Mouse (Mus musculus): ENCODE results near the gene Ahcyl1. TPM values are rescaled to one million over a fixed set of nuclear protein-coding genes. Genes with fewer than 3 reads are reported as not detected.
A peak's percentile ranks its signal among the peaks of the same experiment; 100 is the strongest.

Ahcyl1 gene
- total RNA-seq, 2 experiments from 2014 or later, result 332 to 340 TPM

DNA sequence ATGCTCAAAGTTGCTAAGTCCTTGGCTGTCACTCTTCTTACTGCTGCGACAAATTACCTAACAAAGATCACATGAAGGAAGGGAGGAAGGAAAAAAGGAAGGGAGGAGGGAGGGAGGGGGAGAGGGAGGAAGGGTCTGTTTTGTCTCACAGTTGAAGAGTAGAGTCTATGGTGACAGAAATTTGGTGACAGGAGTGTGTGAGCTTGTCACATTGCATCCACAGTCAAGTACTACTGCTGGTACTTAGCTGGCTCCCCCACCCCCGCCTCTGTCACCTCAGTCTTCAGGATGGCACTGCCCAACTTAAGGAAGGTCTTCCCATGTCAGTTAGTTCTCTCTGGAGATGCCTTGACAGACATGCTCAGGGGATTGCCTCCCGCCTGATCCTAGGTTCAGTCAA lies 60.1 kb downstream of the Ahcyl1 start:
- TF ChIP-seq CTCF (IDR thresholded peaks at IDR 0.05), result no peak
- H3K4me3 ChIP-seq, result no peak overlapping the region
- intact Hi-C loops (cut with DNase I), result loop anchor here (10.0 kb wide), 1 partner anchor 229 kb away; no protein-coding TSS in a partner anchor
- DNase-seq (ENCODE audit: extremely low spot score in 1 of 2, low spot score in 2 of 2), result peak in 1 of 2 experiments; percentile 2
- no peak overlapping the region for H3K27ac ChIP-seq

DNA sequence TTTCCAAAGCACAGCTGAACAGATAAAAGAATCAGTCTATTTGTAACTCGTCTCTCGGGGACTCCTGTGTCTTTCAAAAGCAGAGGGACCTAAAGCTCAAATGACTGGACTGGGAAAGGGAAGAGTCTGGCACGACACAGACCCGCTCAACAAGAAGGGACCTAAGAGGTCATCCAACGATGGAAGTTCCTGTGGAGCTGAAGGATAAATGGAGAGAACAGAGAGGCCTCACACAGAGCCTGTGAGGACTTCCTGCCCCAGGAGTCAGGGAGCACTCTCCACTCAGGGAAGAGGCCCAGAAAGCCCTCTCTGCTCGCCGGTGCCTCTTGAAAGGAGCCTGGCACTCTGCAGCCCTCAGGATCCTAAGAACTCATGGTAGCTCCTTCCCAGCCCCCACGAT lies 60.5 kb downstream of the Ahcyl1 start:
- DNase-seq (ENCODE audit: extremely low spot score in 1 of 2, low spot score in 2 of 2), result peak in 1 of 2 experiments; percentile 10
- Histone ChIP-seq H3K27ac (no peak overlapping the region), H3K4me3 (no peak overlapping the region)
- intact Hi-C loops (cut with DNase I), result loop anchor here (10.0 kb wide), 1 partner anchor 229 kb away; no protein-coding TSS in a partner anchor
- no peak for TF ChIP-seq CTCF (IDR thresholded peaks at IDR 0.05)

GRCm38 (mm10) chr3:107633906-107634305 lies 62.5 kb downstream of the Ahcyl1 start:
- H3K27ac ChIP-seq, result no peak overlapping the region
- intact Hi-C loops (cut with DNase I), result loop anchor here (5.0 to 10.0 kb wide), 2 partner anchors 48 to 231 kb away; no protein-coding TSS in a partner anchor
- DNase-seq (ENCODE audit: extremely low spot score in 1 of 2, low spot score in 2 of 2), result peak in 1 of 2 experiments; percentile 4
- TF ChIP-seq CTCF (IDR thresholded peaks at IDR 0.05), result no peak
- no peak overlapping the region for H3K4me3 ChIP-seq

DNA sequence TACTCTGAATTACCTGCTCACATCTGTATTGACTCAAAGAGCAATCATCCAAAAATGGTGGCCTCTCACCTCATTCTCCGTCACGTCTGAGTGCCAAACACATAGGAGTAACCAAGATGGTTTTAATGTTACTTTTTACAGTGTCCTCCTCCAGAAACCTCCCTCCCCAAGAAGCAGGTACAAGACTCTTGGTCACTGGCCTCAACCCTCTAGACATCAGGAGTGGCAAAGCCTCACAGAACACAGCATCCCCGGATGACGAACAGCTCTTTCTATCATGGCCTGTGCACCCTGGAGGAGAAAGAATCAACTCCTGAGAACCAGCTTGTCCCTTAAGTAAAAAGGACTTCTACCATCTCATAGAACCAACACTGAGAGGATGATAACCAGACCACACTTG lies 63.6 kb downstream of the Ahcyl1 start:
- no peak for TF ChIP-seq CTCF (IDR thresholded peaks at IDR 0.05)
- intact Hi-C loops (cut with DNase I), result loop anchor here (5.0 to 10.0 kb wide), 2 partner anchors 50 to 232 kb away; no protein-coding TSS in a partner anchor
- Histone ChIP-seq H3K4me3 (no peak overlapping the region), H3K27ac (no peak overlapping the region)
- DNase-seq (ENCODE audit: extremely low spot score in 1 of 2, low spot score in 2 of 2), result peak in 1 of 2 experiments; percentile 6

DNA sequence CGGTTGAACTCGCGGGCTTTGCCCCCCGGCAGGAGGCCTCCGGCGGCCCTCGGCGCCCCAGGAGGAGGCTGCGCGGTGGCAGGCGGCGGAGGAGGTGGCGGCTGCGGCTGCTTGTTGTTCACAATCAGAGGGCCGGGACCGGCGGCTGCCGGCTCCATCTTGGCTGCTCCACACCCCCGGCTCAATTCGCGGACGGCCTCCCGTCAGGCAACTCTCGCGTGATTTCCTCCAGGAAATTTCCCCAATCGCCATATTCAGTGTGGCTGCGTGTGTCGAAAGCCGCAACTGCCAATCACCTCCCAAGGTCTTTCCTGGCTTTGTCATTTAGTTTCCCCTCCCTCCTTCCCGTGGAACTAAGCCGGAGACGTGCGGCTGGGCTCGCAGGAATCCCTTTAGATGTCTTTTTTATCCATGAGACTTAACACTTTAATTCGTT lies 64.8 kb downstream of the Ahcyl1 start, which contains the start of gene Strip1:
Gene Strip1, minus strand, starts transcription at position 172 of the 436 bp plus-strand sequence.
- H3K27ac ChIP-seq, result peak within 1 kb of the TSS; percentile 90
- peak within 1 kb of the TSS; percentile 99 for H3K4me3 ChIP-seq
- TF ChIP-seq CTCF (IDR thresholded peaks at IDR 0.05), result no peak
- intact Hi-C loops (cut with DNase I), result loop anchor here (5.0 to 10.0 kb wide), 2 partner anchors 51 to 233 kb away; no protein-coding TSS in a partner anchor
- DNase-seq (ENCODE audit: extremely low spot score in 1 of 2, low spot score in 2 of 2), result peak; percentile 89 to 92

DNA sequence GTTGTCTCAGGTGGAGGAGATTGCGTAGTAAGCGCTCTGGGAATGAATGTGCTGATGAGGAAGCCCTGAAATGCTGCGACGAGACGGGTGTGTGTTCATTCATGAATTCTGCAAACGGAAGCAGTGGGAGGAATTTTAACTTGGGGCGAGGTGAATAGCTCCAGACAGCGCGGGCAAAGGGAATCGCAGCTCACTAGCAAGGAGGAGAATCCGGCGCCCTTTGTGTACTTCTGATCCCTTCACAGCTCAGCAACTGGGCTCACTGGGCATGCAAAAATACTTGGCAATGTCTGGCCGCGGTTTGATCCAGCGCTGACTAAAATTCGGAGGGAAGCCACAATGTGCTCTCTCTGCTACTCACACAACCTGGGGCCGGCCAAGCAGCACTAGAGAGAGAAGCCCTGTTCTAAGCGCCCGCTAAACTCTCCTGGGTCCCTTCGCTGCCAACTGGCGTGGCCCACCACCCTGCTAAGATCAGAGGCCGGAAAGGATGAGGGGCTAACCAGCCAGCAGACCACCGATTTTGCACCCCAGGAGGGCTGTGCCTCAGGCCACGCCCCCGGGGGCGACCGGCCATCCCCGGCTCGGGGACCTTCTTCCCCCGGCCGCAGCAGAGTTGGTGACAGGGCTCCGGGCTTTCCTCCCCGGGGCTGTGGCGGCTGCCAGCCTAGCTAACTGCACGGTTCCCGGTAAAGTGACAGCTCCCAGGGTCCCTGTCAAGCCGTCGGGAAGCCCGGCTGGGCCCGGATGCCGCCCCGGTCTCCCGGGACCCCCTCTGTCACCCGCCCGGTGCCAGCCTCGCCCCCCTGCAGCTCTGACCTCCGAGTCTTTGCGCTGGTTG lies 65.5 kb downstream of the Ahcyl1 start, which contains the start of gene Gm10961:
Gene Gm10961, plus strand, starts transcription at position 641 of the 841 bp plus-strand sequence.
- intact Hi-C loops (cut with DNase I), result loop anchor here (5.0 to 10.0 kb wide), 2 partner anchors 51 to 234 kb away; no protein-coding TSS in a partner anchor
- no peak for TF ChIP-seq CTCF (IDR thresholded peaks at IDR 0.05)
- peak; percentile 42 to 48 for DNase-seq (ENCODE audit: extremely low spot score in 1 of 2, low spot score in 2 of 2)
- H3K27ac ChIP-seq, result peak within 1 kb of the TSS; percentile 90
- peak within 1 kb of the TSS; percentile 99 for H3K4me3 ChIP-seq

GRCm38 (mm10) chr3:107629411-107629810 lies 66.9 kb downstream of the Ahcyl1 start:
- no peak for TF ChIP-seq CTCF (IDR thresholded peaks at IDR 0.05)
- intact Hi-C loops (cut with DNase I), result no loop called here
- Histone ChIP-seq H3K4me3 (no peak overlapping the region), H3K27ac (no peak overlapping the region)
- peak in 1 of 2 experiments; percentile 6 for DNase-seq (ENCODE audit: extremely low spot score in 1 of 2, low spot score in 2 of 2)

GRCm38 (mm10) chr3:107628551-107628950 lies 67.8 kb downstream of the Ahcyl1 start:
- intact Hi-C loops (cut with DNase I), result no loop called here
- no peak overlapping the region for H3K27ac ChIP-seq

DNA sequence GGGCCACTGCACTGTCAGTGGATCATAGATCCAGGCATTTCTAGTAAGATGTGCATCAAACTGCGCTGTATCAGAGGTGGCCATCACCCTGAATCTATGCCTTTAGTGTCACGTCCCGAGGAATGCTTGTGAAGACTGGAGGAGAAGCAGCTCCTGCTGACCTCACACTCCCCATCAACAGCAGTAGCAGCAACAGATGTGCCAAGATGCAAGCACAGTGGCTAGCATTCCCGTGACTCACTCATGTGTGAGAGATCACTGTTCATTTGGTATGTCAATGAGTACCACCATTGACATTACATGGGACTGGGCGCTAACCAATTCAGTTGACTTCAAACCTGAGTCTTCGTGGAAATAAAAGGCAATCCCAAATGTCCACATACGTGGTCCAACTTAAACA lies 68.7 kb downstream of the Ahcyl1 start:
- no peak for TF ChIP-seq CTCF (IDR thresholded peaks at IDR 0.05)
- no peak overlapping the region for H3K27ac ChIP-seq
- no peak for DNase-seq (ENCODE audit: extremely low spot score in 1 of 2, low spot score in 2 of 2)
- intact Hi-C loops (cut with DNase I), result no loop called here
- no peak overlapping the region for H3K4me3 ChIP-seq

More at GRCm38 (mm10) chr3:107628551-107628950, 67.8 kb downstream of the Ahcyl1 start:
- TF ChIP-seq CTCF (IDR thresholded peaks at IDR 0.05), result no peak
- H3K4me3 ChIP-seq, result no peak overlapping the region
- peak in 1 of 2 experiments; percentile 20 for DNase-seq (ENCODE audit: extremely low spot score in 1 of 2, low spot score in 2 of 2)

DNA sequence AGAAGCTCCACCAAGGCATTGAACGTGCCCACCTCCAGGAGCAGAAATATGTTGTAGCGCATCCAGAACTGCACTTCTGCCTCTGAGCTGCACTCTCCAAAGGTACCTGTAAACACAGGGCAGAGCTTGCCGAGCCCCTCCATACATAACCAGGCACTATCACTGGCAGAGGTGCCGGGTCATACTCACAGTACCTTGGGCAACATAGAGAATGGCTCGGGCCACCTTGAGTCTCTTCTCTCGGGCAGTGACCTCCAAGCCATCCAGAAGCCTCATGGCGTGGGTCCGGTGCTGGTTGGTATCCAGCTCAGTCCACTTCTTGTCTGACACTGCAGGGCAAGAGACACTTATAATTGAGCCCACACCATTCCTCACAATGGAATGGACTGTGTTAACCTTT lies 69.6 kb downstream of the Ahcyl1 start:
- peak in 1 of 2 experiments; percentile 7 for DNase-seq (ENCODE audit: extremely low spot score in 1 of 2, low spot score in 2 of 2)
- H3K4me3 ChIP-seq, result no peak overlapping the region
- no peak overlapping the region for H3K27ac ChIP-seq
- TF ChIP-seq CTCF (IDR thresholded peaks at IDR 0.05), result no peak
- intact Hi-C loops (cut with DNase I), result no loop called here

GRCm38 (mm10) chr3:107625536-107625935 lies 70.8 kb downstream of the Ahcyl1 start:
- H3K27ac ChIP-seq, result no peak overlapping the region
- peak in 1 of 2 experiments; percentile 6 for DNase-seq (ENCODE audit: extremely low spot score in 1 of 2, low spot score in 2 of 2)
- no peak overlapping the region for H3K4me3 ChIP-seq
- intact Hi-C loops (cut with DNase I), result no loop called here
- TF ChIP-seq CTCF (IDR thresholded peaks at IDR 0.05), result no peak

DNA sequence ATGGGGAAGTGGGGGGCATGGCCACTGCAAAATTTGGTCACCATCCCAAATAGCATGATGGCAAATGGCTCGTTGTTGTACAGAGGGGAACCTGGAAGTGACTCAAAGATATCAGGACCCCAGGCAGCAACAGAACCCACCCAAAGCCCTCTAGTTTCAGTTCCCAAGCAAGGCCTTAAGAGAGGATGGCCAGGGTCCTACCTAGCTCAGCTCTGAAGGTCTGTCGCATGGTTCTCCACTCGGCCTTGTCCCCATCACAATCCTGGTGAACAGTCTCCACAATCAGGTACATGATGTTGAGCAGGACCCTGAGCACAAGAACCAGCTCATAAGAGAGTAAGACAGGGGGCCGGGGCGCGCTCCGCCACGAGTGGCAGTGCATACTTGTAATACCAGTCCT lies 71.9 kb downstream of the Ahcyl1 start:
- Histone ChIP-seq H3K4me3 (no peak overlapping the region), H3K27ac (no peak overlapping the region)
- no peak for TF ChIP-seq CTCF (IDR thresholded peaks at IDR 0.05)
- peak in 1 of 2 experiments; percentile 2 for DNase-seq (ENCODE audit: extremely low spot score in 1 of 2, low spot score in 2 of 2)
- intact Hi-C loops (cut with DNase I), result no loop called here
